Mouse (Mus musculus): Measurements from ENCODE around the gene Armc3.

DNA sequence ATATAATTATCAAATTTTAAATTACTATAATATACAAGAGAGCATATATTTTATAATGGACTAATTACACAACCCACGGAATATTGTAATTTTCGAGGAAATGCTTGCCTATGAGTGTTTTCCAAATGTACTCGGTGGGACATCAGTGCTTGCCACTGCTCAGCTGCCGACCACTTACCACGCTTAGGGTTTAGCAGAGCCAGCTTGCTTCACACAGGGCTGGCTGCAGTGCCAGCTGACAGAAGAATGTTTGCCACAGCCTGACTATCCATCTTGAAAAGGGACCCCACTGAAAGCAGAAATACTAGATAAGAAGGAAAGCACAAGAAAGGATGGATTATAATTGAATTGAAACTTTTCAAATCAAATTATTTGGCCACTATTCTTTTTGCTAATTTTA lies 39.6 kb upstream of the Armc3 start:
- TF ChIP-seq CTCF (IDR thresholded peaks at IDR 0.05): no peak
- no peak for TF ChIP-seq POLR2A (IDR thresholded peaks at IDR 0.05; ENCODE audit: insufficient read depth, low read depth, low read length)
- no peak for TF ChIP-seq EP300 (IDR thresholded peaks at IDR 0.05; ENCODE audit: insufficient read depth, low read depth, low read length)

All from heart, adult 2 months (tissue).